In genomic region chr4:76673224-76673623, GRCm38 (mm10) we compare ENCODE assay signal across 23 mouse cellular contexts.
DNase-seq lines count a peak whose midpoint lies in the region; ATAC-seq lines count a peak whose summit lies in the region.
"Had no signal": no experiment of that assay in that cellular context is flagged by ENCODE, and none has a peak within 500 bp of the region (broad histone marks: within the 10 kb centered on the region; RNA-seq: fewer than 3 reads in every experiment).

No protein-coding gene starts in this region.

- H3K4me3 ChIP-seq in forebrain, embryonic 14.5 days (ENCODE audit: low read depth, low read length): no peak overlapping the region
- no peak overlapping the region for H3K4me3 ChIP-seq in forebrain, embryonic 12.5 days (replicated peaks)
- H3K4me3 ChIP-seq: embryonic facial prominence, embryonic 13.5 days; hindbrain, embryonic 10.5 days; megakaryocyte, embryonic 14.5 days; midbrain, embryonic 15.5 days; neural tube, embryonic 15.5 days; stomach, embryonic 15.5 days had no signal

- intact Hi-C loops in left cerebral cortex, postnatal 36 days (cut with DNase I): no loop called here

- DNase-seq in forebrain, embryonic 14.5 days (ENCODE audit: low spot score): peak; percentile 16
- DNase-seq in left cerebral cortex, adult 11 months (ENCODE audit: low spot score): peak; percentile 1
- no peak for DNase-seq in left cerebral cortex, postnatal 36 days (ENCODE audit: low spot score in 2 of 2)
- DNase-seq in cerebellum, adult 9-11 months: peak; percentile 32
- peak; percentile 9 for DNase-seq in layer of hippocampus, adult 9-11 months
- no peak for DNase-seq in kidney, adult 11 months
- no peak for DNase-seq in thymus, postnatal 25 days
- DNase-seq: adrenal gland, postnatal 14 days; gastrocnemius, postnatal 25 days; kidney, adult 8-10 months; kidney, postnatal 14 days; lung, adult 2 months; thymus, adult 2 months had no signal

- H3K9ac ChIP-seq in forebrain, embryonic 14.5 days (ENCODE audit: low read length): no peak overlapping the region
- no peak overlapping the region for H3K9ac ChIP-seq in forebrain, embryonic 12.5 days
- H3K9ac ChIP-seq: embryonic facial prominence, embryonic 13.5 days; midbrain, embryonic 15.5 days; neural tube, embryonic 15.5 days; stomach, embryonic 15.5 days had no signal

- ATAC-seq in forebrain, embryonic 14.5 days: no peak; the same call in 1 of the 2 replicates
- ATAC-seq in forebrain, embryonic 12.5 days (ENCODE audit: low FRiP score): no peak
- ATAC-seq: activated CD4-positive, CD25-positive, alpha-beta regulatory T cell, adult 4 months; midbrain, embryonic 15.5 days had no signal

- no peaks in the 10 kb centered on the region for H3K36me3 ChIP-seq in forebrain, embryonic 14.5 days (ENCODE audit: control insufficient read depth, insufficient read depth, low read length)
- no peaks in the 10 kb centered on the region for H3K36me3 ChIP-seq in forebrain, embryonic 12.5 days (replicated peaks)
- H3K36me3 ChIP-seq: embryonic facial prominence, embryonic 13.5 days; G1E; hindbrain, embryonic 10.5 days; midbrain, embryonic 15.5 days; neural tube, embryonic 15.5 days; stomach, embryonic 15.5 days had no signal

- H3K27me3 ChIP-seq in forebrain, embryonic 14.5 days (replicated peaks; ENCODE audit: control insufficient read depth, insufficient read depth, low read length): no peaks in the 10 kb centered on the region
- no peaks in the 10 kb centered on the region for H3K27me3 ChIP-seq in forebrain, embryonic 12.5 days
- H3K27me3 ChIP-seq: embryonic facial prominence, embryonic 13.5 days; megakaryocyte, embryonic 14.5 days; midbrain, embryonic 15.5 days; neural tube, embryonic 15.5 days; stomach, embryonic 15.5 days had no signal

- H3K4me1 ChIP-seq in forebrain, embryonic 14.5 days (ENCODE audit: control insufficient read depth, insufficient read depth, low read length): no peaks in the 10 kb centered on the region
- no peaks in the 10 kb centered on the region for H3K4me1 ChIP-seq in forebrain, embryonic 12.5 days
- H3K4me1 ChIP-seq: embryonic facial prominence, embryonic 13.5 days; hindbrain, embryonic 10.5 days; megakaryocyte, embryonic 14.5 days; midbrain, embryonic 15.5 days; neural tube, embryonic 15.5 days; stomach, embryonic 15.5 days had no signal

- H3K9me3 ChIP-seq in forebrain, embryonic 14.5 days (replicated peaks; ENCODE audit: control insufficient read depth, low read length): no peaks in the 10 kb centered on the region
- H3K9me3 ChIP-seq in forebrain, embryonic 12.5 days: no peaks in the 10 kb centered on the region
- H3K9me3 ChIP-seq: embryonic facial prominence, embryonic 13.5 days; G1E; hindbrain, embryonic 10.5 days; megakaryocyte, embryonic 14.5 days; midbrain, embryonic 15.5 days; neural tube, embryonic 15.5 days; stomach, embryonic 15.5 days had no signal

- H3K4me2 ChIP-seq in forebrain, embryonic 14.5 days (ENCODE audit: low read length): no peak overlapping the region
- H3K4me2 ChIP-seq in forebrain, embryonic 12.5 days: no peak overlapping the region
- H3K4me2 ChIP-seq: embryonic facial prominence, embryonic 13.5 days; liver, embryonic 11.5 days; midbrain, embryonic 15.5 days; neural tube, embryonic 15.5 days; stomach, embryonic 15.5 days had no signal

- H3K27ac ChIP-seq in forebrain, embryonic 14.5 days (ENCODE audit: low read depth, low read length): no peak overlapping the region
- no peak overlapping the region for H3K27ac ChIP-seq in forebrain, embryonic 12.5 days
- H3K27ac ChIP-seq: embryonic facial prominence, embryonic 13.5 days; hindbrain, embryonic 10.5 days; midbrain, embryonic 15.5 days; neural tube, embryonic 15.5 days; stomach, embryonic 15.5 days had no signal

Comparison
In these comparisons a context has a peak if more than half of its experiments do, and no peak if none do; other contexts are left out.
1. DNase-seq: peak in forebrain, embryonic 14.5 days (single experiment), left cerebral cortex, adult 11 months (single experiment), cerebellum, adult 9-11 months (single experiment) and layer of hippocampus, adult 9-11 months (single experiment); none in left cerebral cortex, postnatal 36 days (0 of 2), kidney, adult 11 months (single experiment) and thymus, postnatal 25 days (single experiment).